Mouse (Mus musculus) heart, adult 8-10 months (tissue): Measurements from ENCODE around the gene Napa. TPM values are rescaled to one million over a fixed set of nuclear protein-coding genes. Genes with fewer than 3 reads are reported as not detected.

ENCODE experiments used
- DNase-seq: peaks from one replicate; pipeline ENCODE4 v3.0.0; 2022; ENCODE audit warnings: low spot score
- total RNA-seq, 4 experiments: library from RNA; stranded (reverse); gene quantifications; 2 replicates each; pipeline ENCODE4 v1.2.4; 2022

Napa gene
- total RNA-seq, 4 experiments from 2014 or later, result 76.5 to 101 (median 84.9) TPM

GRCm38 (mm10) chr7:16132161-16132581 lies 33.9 kb downstream of the Napa start:
- no peak for DNase-seq

- DNase-seq, result no peak
Observed at GRCm38 (mm10) chr7:16132926-16133325, 34.7 kb downstream of the Napa start.

- no peak for DNase-seq
Observed at GRCm38 (mm10) chr7:16133691-16134090, 35.4 kb downstream of the Napa start.

GRCm38 (mm10) chr7:16134951-16135392 lies 36.7 kb downstream of the Napa start:
- no peak for DNase-seq

- DNase-seq, result no peak
Observed at GRCm38 (mm10) chr7:16146489-16147410, 48.5 kb downstream of the Napa start.

GRCm38 (mm10) chr7:16147643-16148042 lies 49.4 kb downstream of the Napa start:
- DNase-seq, result peak; percentile 21

GRCm38 (mm10) chr7:16149241-16149640 lies 51.0 kb downstream of the Napa start:
- DNase-seq, result no peak

GRCm38 (mm10) chr7:16150191-16151145 lies 52.2 kb downstream of the Napa start:
- no peak for DNase-seq

GRCm38 (mm10) chr7:16153522-16153921 lies 55.3 kb downstream of the Napa start:
- DNase-seq, result no peak

GRCm38 (mm10) chr7:16155132-16155872 lies 57.0 kb downstream of the Napa start:
- peak; percentile 37 for DNase-seq

GRCm38 (mm10) chr7:16156105-16156714 lies 58.0 kb downstream of the Napa start:
- DNase-seq, result peak; percentile 60

- DNase-seq, result no peak
Observed at GRCm38 (mm10) chr7:16158735-16159134, 60.5 kb downstream of the Napa start.

GRCm38 (mm10) chr7:16160702-16161101 lies 62.4 kb downstream of the Napa start:
- DNase-seq, result no peak

GRCm38 (mm10) chr7:16161302-16161701 lies 63.0 kb downstream of the Napa start:
- DNase-seq, result no peak

GRCm38 (mm10) chr7:16162036-16162435 lies 63.8 kb downstream of the Napa start:
- DNase-seq, result no peak

Other genes starting within 250 kb of the Napa start
- gene Crx, start 218.5 kb upstream of the Napa start, total RNA-seq, result not detected
- not detected for gene Crxos, start 215.8 kb upstream of the Napa start, total RNA-seq
- gene Selenow, start 176.1 kb upstream of the Napa start, total RNA-seq, result 100 to 1,000 TPM; 183 to 219 (median 204) TPM
- gene Nop53, start 152.4 kb upstream of the Napa start, total RNA-seq, result 100 to 1,000 TPM; 121 to 147 (median 136) TPM
- gene Ehd2, start 130.9 kb upstream of the Napa start, total RNA-seq, result 10 to 100 TPM; 54.4 to 95.0 (median 82.9) TPM
- gene Bicra, start 50.5 kb upstream of the Napa start, total RNA-seq, result 1 to 10 TPM; 5.7 to 8.6 (median 7.7) TPM
- not detected for gene Zfp541, start 36.6 kb upstream of the Napa start, total RNA-seq
- 10 to 100 TPM; 20.1 to 25.7 (median 23.5) TPM for gene Kptn, start 21.4 kb downstream of the Napa start, total RNA-seq
- under 1 TPM; 0.66 to 0.84 (median 0.70) TPM for gene Slc8a2, start 31.4 kb downstream of the Napa start, total RNA-seq
- 1 to 10 TPM; 4.7 to 6.1 (median 5.2) TPM for gene Meis3, start 76.6 kb downstream of the Napa start, total RNA-seq
- gene Dhx34, start 123.6 kb downstream of the Napa start, total RNA-seq, result 1 to 10 TPM; 6.6 to 9.5 (median 8.0) TPM
- gene C5ar2, start 145.7 kb downstream of the Napa start, total RNA-seq, result 1 to 10 TPM; 1.0 to 1.4 (median 1.2) TPM
- gene C5ar1, start 161.1 kb downstream of the Napa start, total RNA-seq, result 1 to 10 TPM; 4.1 to 5.5 (median 5.1) TPM
- gene Inafm1, start 175.2 kb downstream of the Napa start, total RNA-seq, result 10 to 100 TPM; 12.3 to 18.1 (median 14.4) TPM
- gene Ccdc9, start 188.3 kb downstream of the Napa start, total RNA-seq, result 10 to 100 TPM; 33.2 to 48.1 (median 38.1) TPM
- 1 to 10 TPM; 2.8 to 5.1 (median 4.4) TPM for gene Bbc3, start 209.9 kb downstream of the Napa start, total RNA-seq